Mouse (Mus musculus): Measurements from ENCODE around the gene Mgrn1. TPM values are rescaled to one million over a fixed set of nuclear protein-coding genes. Genes with fewer than 3 reads are reported as not detected.

Gene Mgrn1
- 128 and 132 TPM in 2 replicates for polyA plus RNA-seq (2015; fragmentation: Nextera tagmentation; extraction: Ambion mirVana)

GRCm38 (mm10) chr16:4885760-4886689 is at the start of gene Mgrn1:
TSS of gene Mgrn1 (plus strand) at chr16:4886249.
- no peaks in the 10 kb centered on the region for H3K27me3 ChIP-seq (ENCODE audit: control insufficient read depth, insufficient read depth, low read length)
- peak within 1 kb of the TSS; percentile 75 for H3K27ac ChIP-seq (ENCODE audit: low read length)
- peaks cover 41% of the 10 kb centered on the region for H3K4me1 ChIP-seq (ENCODE audit: control insufficient read depth, insufficient read depth, low read length)
- H3K36me3 ChIP-seq (ENCODE audit: control insufficient read depth, insufficient read depth), result no peaks in the 10 kb centered on the region
- whole genome bisulfite sequencing, result under 1% methylated on average over 65 of the region's 74 CpGs
- no peaks in the 10 kb centered on the region for H3K9me3 ChIP-seq (replicated peaks; ENCODE audit: control insufficient read depth, low read length)
- peak within 1 kb of the TSS; percentile 90 for H3K9ac ChIP-seq (ENCODE audit: low read length)
- peak within 1 kb of the TSS; percentile 72 for H3K4me2 ChIP-seq (ENCODE audit: low read depth, low read length)
- peak; percentile 81 for ATAC-seq (replicated peaks; ENCODE audit: extremely low read depth, insufficient read depth, low FRiP score)
- peak within 1 kb of the TSS; percentile 69 for H3K4me3 ChIP-seq (ENCODE audit: low read length)

GRCm38 (mm10) chr16:4837631-4838030 is 48.4 kb upstream of the Mgrn1 start:
- 70% methylated on average over 3 of the region's 3 CpGs for WGBS
- no peak overlapping the region for H3K9ac ChIP-seq (ENCODE audit: low read length)
- H3K4me2 ChIP-seq (ENCODE audit: low read depth, low read length), result no peak overlapping the region
- H3K27ac ChIP-seq (ENCODE audit: low read length), result no peak overlapping the region
- no peak for ATAC-seq (replicated peaks; ENCODE audit: extremely low read depth, insufficient read depth, low FRiP score)
- H3K36me3 ChIP-seq (ENCODE audit: control insufficient read depth, insufficient read depth), result no peaks in the 10 kb centered on the region
- no peaks in the 10 kb centered on the region for H3K4me1 ChIP-seq (ENCODE audit: control insufficient read depth, insufficient read depth, low read length)
- no peaks in the 10 kb centered on the region for H3K9me3 ChIP-seq (replicated peaks; ENCODE audit: control insufficient read depth, low read length)
- no peak overlapping the region for H3K4me3 ChIP-seq (ENCODE audit: low read length)
- no peaks in the 10 kb centered on the region for H3K27me3 ChIP-seq (ENCODE audit: control insufficient read depth, insufficient read depth, low read length)

GRCm38 (mm10) chr16:4839552-4839951 is 46.5 kb upstream of the Mgrn1 start:
- ATAC-seq (replicated peaks; ENCODE audit: extremely low read depth, insufficient read depth, low FRiP score), result no peak; the same call in 1 of the 2 replicates
- Histone ChIP-seq H3K36me3 (ENCODE audit: control insufficient read depth, insufficient read depth) (no peaks in the 10 kb centered on the region), H3K4me2 (ENCODE audit: low read depth, low read length) (no peak overlapping the region), H3K4me1 (ENCODE audit: control insufficient read depth, insufficient read depth, low read length) (no peaks in the 10 kb centered on the region), H3K4me3 (ENCODE audit: low read length) (no peak overlapping the region), H3K9me3 (replicated peaks; ENCODE audit: control insufficient read depth, low read length) (no peaks in the 10 kb centered on the region), H3K9ac (ENCODE audit: low read length) (no peak overlapping the region), H3K27me3 (ENCODE audit: control insufficient read depth, insufficient read depth, low read length) (no peaks in the 10 kb centered on the region), H3K27ac (ENCODE audit: low read length) (no peak overlapping the region)
- WGBS, result 82% methylated on average over 3 of the region's 3 CpGs

GRCm38 (mm10) chr16:4840231-4840630 is 45.8 kb upstream of the Mgrn1 start:
- 75% methylated on average over 8 of the region's 8 CpGs for WGBS
- Histone ChIP-seq H3K27me3 (ENCODE audit: control insufficient read depth, insufficient read depth, low read length) (no peaks in the 10 kb centered on the region), H3K9ac (ENCODE audit: low read length) (no peak overlapping the region), H3K4me3 (ENCODE audit: low read length) (no peak overlapping the region), H3K4me2 (ENCODE audit: low read depth, low read length) (no peak overlapping the region), H3K9me3 (replicated peaks; ENCODE audit: control insufficient read depth, low read length) (no peaks in the 10 kb centered on the region), H3K4me1 (ENCODE audit: control insufficient read depth, insufficient read depth, low read length) (no peaks in the 10 kb centered on the region), H3K36me3 (ENCODE audit: control insufficient read depth, insufficient read depth) (no peaks in the 10 kb centered on the region), H3K27ac (ENCODE audit: low read length) (no peak overlapping the region)
- ATAC-seq (replicated peaks; ENCODE audit: extremely low read depth, insufficient read depth, low FRiP score), result no peak

GRCm38 (mm10) chr16:4847041-4847440 is 39.0 kb upstream of the Mgrn1 start:
- Histone ChIP-seq H3K9me3 (replicated peaks; ENCODE audit: control insufficient read depth, low read length) (no peaks in the 10 kb centered on the region), H3K4me3 (ENCODE audit: low read length) (no peak overlapping the region), H3K27me3 (ENCODE audit: control insufficient read depth, insufficient read depth, low read length) (no peaks in the 10 kb centered on the region), H3K4me2 (ENCODE audit: low read depth, low read length) (no peak overlapping the region), H3K9ac (ENCODE audit: low read length) (no peak overlapping the region), H3K36me3 (ENCODE audit: control insufficient read depth, insufficient read depth) (no peaks in the 10 kb centered on the region), H3K4me1 (ENCODE audit: control insufficient read depth, insufficient read depth, low read length) (no peaks in the 10 kb centered on the region), H3K27ac (ENCODE audit: low read length) (no peak overlapping the region)
- WGBS, result 75% methylated on average over 3 of the region's 3 CpGs
- no peak for ATAC-seq (replicated peaks; ENCODE audit: extremely low read depth, insufficient read depth, low FRiP score)

GRCm38 (mm10) chr16:4848090-4848489 is 38.0 kb upstream of the Mgrn1 start:
- ATAC-seq (replicated peaks; ENCODE audit: extremely low read depth, insufficient read depth, low FRiP score), result no peak
- no peaks in the 10 kb centered on the region for H3K36me3 ChIP-seq (ENCODE audit: control insufficient read depth, insufficient read depth)
- 87% methylated on average over 2 of the region's 2 CpGs for WGBS

GRCm38 (mm10) chr16:4850361-4850760 is 35.7 kb upstream of the Mgrn1 start:
- Histone ChIP-seq H3K27me3 (ENCODE audit: control insufficient read depth, insufficient read depth, low read length) (no peaks in the 10 kb centered on the region), H3K9me3 (replicated peaks; ENCODE audit: control insufficient read depth, low read length) (no peaks in the 10 kb centered on the region), H3K4me2 (ENCODE audit: low read depth, low read length) (no peak overlapping the region), H3K4me1 (ENCODE audit: control insufficient read depth, insufficient read depth, low read length) (no peaks in the 10 kb centered on the region), H3K27ac (ENCODE audit: low read length) (peak overlapping the region; percentile 30; the same call in 1 of the 2 replicates), H3K4me3 (ENCODE audit: low read length) (no peak overlapping the region), H3K36me3 (ENCODE audit: control insufficient read depth, insufficient read depth) (no peaks in the 10 kb centered on the region), H3K9ac (ENCODE audit: low read length) (no peak overlapping the region)
- ATAC-seq (replicated peaks; ENCODE audit: extremely low read depth, insufficient read depth, low FRiP score), result no peak
- WGBS, result 78% methylated on average over 7 of the region's 7 CpGs

More at GRCm38 (mm10) chr16:4848090-4848489, 38.0 kb upstream of the Mgrn1 start:
- H3K27me3 ChIP-seq (ENCODE audit: control insufficient read depth, insufficient read depth, low read length), result no peaks in the 10 kb centered on the region
- H3K9ac ChIP-seq (ENCODE audit: low read length), result no peak overlapping the region
- no peak overlapping the region for H3K4me2 ChIP-seq (ENCODE audit: low read depth, low read length)
- no peaks in the 10 kb centered on the region for H3K4me1 ChIP-seq (ENCODE audit: control insufficient read depth, insufficient read depth, low read length)
- no peak overlapping the region for H3K27ac ChIP-seq (ENCODE audit: low read length)
- no peaks in the 10 kb centered on the region for H3K9me3 ChIP-seq (replicated peaks; ENCODE audit: control insufficient read depth, low read length)
- H3K4me3 ChIP-seq (ENCODE audit: low read length), result no peak overlapping the region

GRCm38 (mm10) chr16:4850938-4851628 is 35.0 kb upstream of the Mgrn1 start:
- 55% methylated on average over 5 of the region's 5 CpGs for WGBS
- Histone ChIP-seq H3K27ac (ENCODE audit: low read length) (peak overlapping the region; percentile 39; the same call in 1 of the 2 replicates), H3K4me3 (ENCODE audit: low read length) (no peak overlapping the region)

More at GRCm38 (mm10) chr16:4850938-4851628, 35.0 kb upstream of the Mgrn1 start:
- H3K4me2 ChIP-seq (ENCODE audit: low read depth, low read length), result no peak overlapping the region
- H3K27me3 ChIP-seq (ENCODE audit: control insufficient read depth, insufficient read depth, low read length), result no peaks in the 10 kb centered on the region
- no peaks in the 10 kb centered on the region for H3K4me1 ChIP-seq (ENCODE audit: control insufficient read depth, insufficient read depth, low read length)
- no peaks in the 10 kb centered on the region for H3K9me3 ChIP-seq (replicated peaks; ENCODE audit: control insufficient read depth, low read length)
- H3K36me3 ChIP-seq (ENCODE audit: control insufficient read depth, insufficient read depth), result no peaks in the 10 kb centered on the region
- no peak overlapping the region for H3K9ac ChIP-seq (ENCODE audit: low read length)
- no peak for ATAC-seq (replicated peaks; ENCODE audit: extremely low read depth, insufficient read depth, low FRiP score)

Data from heart, embryonic 16.5 days (tissue).